In genomic region chr11:82845415-82846078, GRCm38 (mm10) we compare ENCODE assay signal across 7 mouse cellular contexts. TPM values are rescaled to one million over a fixed set of nuclear protein-coding genes. Genes with fewer than 3 reads are reported as not detected.
A peak's percentile ranks its signal among the peaks of the same experiment; 100 is the strongest.
DNase-seq lines count a peak whose midpoint lies in the region; ATAC-seq and TF ChIP-seq lines count a peak whose summit lies in the region.

No protein-coding gene starts in this region.

- H3K4me2 ChIP-seq in hindbrain, embryonic 15.5 days: peak overlapping the region; percentile 41
- peak overlapping the region; percentile 29 for H3K4me2 ChIP-seq in limb, embryonic 13.5 days (replicated peaks)
- H3K4me2 ChIP-seq in midbrain, embryonic 13.5 days (replicated peaks): peak overlapping the region; percentile 33

- H3K9me3 ChIP-seq in hindbrain, embryonic 15.5 days: no peaks in the 10 kb centered on the region
- H3K9me3 ChIP-seq in limb, embryonic 13.5 days: no peaks in the 10 kb centered on the region
- no peaks in the 10 kb centered on the region for H3K9me3 ChIP-seq in midbrain, embryonic 13.5 days

- H3K4me3 ChIP-seq in gastrocnemius, adult 2 months: peak overlapping the region; percentile 74
- H3K4me3 ChIP-seq in hindbrain, embryonic 15.5 days: peak overlapping the region; percentile 18; the same call in 1 of the 2 replicates
- peak overlapping the region; percentile 11 for H3K4me3 ChIP-seq in limb, embryonic 13.5 days
- peak overlapping the region; percentile 11; the same call in 1 of the 2 replicates for H3K4me3 ChIP-seq in midbrain, embryonic 13.5 days (replicated peaks)

- TF ChIP-seq CTCF in gastrocnemius, adult 2 months (IDR thresholded peaks at IDR 0.05): peak; percentile 44

- H3K27ac ChIP-seq in gastrocnemius, adult 2 months: peak overlapping the region; percentile 92
- H3K27ac ChIP-seq in hindbrain, embryonic 15.5 days (replicated peaks): no peak overlapping the region; the same call in 1 of the 2 replicates
- peak overlapping the region; percentile 8; the same call in 1 of the 2 replicates for H3K27ac ChIP-seq in limb, embryonic 13.5 days
- no peak overlapping the region for H3K27ac ChIP-seq in midbrain, embryonic 13.5 days

- H3K9ac ChIP-seq in hindbrain, embryonic 15.5 days: peak overlapping the region; percentile 9
- H3K9ac ChIP-seq in limb, embryonic 13.5 days: peak overlapping the region; percentile 8; the same call in 1 of the 2 replicates
- peak overlapping the region; percentile 24; the same call in 1 of the 2 replicates for H3K9ac ChIP-seq in midbrain, embryonic 13.5 days (replicated peaks)

- H3K36me3 ChIP-seq in hindbrain, embryonic 15.5 days: no peaks in the 10 kb centered on the region
- no peaks in the 10 kb centered on the region for H3K36me3 ChIP-seq in limb, embryonic 13.5 days
- H3K36me3 ChIP-seq in midbrain, embryonic 13.5 days: no peaks in the 10 kb centered on the region

- peak; percentile 60 to 63 for DNase-seq in adrenal gland, adult 18-20 months (ENCODE audit: low spot score in 2 of 2)
- peak; percentile 28 to 46 for DNase-seq in cerebellum, postnatal 14 days
- peak; percentile 88 for DNase-seq in gastrocnemius, adult 2 months
- DNase-seq in spleen, adult 18-20 months: peak; percentile 9 to 19

- 29% methylated on average over 16 of the region's 16 CpGs for WGBS in hindbrain, embryonic 15.5 days
- 33% methylated on average over 16 of the region's 16 CpGs for WGBS in limb, embryonic 13.5 days
- WGBS in midbrain, embryonic 13.5 days: 27% methylated on average over 16 of the region's 16 CpGs

- no peaks in the 10 kb centered on the region for H3K27me3 ChIP-seq in hindbrain, embryonic 15.5 days
- H3K27me3 ChIP-seq in limb, embryonic 13.5 days: no peaks in the 10 kb centered on the region
- H3K27me3 ChIP-seq in midbrain, embryonic 13.5 days: no peaks in the 10 kb centered on the region

- H3K4me1 ChIP-seq in hindbrain, embryonic 15.5 days (replicated peaks): peaks cover 14% of the 10 kb centered on the region
- peaks cover 40% of the 10 kb centered on the region for H3K4me1 ChIP-seq in limb, embryonic 13.5 days
- peaks cover 35% of the 10 kb centered on the region for H3K4me1 ChIP-seq in midbrain, embryonic 13.5 days (replicated peaks)

- ATAC-seq in hindbrain, embryonic 15.5 days (ENCODE audit: low FRiP score, low read depth): peak; percentile 54; the same call in 1 of the 2 replicates
- ATAC-seq in limb, embryonic 13.5 days (ENCODE audit: low FRiP score, low read depth): peak; percentile 73; the same call in 1 of the 2 replicates
- ATAC-seq in midbrain, embryonic 13.5 days: peak; percentile 75

- intact Hi-C loops in gastrocnemius, adult 2 months (cut with DNase I): loop anchor here (1.0 kb wide), 1 partner anchor 26 kb away; the partner anchor contains the start of gene Rffl

RNA-seq across cellular contexts. Expression of gene Rffl, which starts 25.5 kb away (rescaled TPM):
- total RNA-seq in adrenal gland, adult 18-20 months (2021): 1 to 10 TPM; 5.8 to 7.5 TPM
- total RNA-seq in gastrocnemius, adult 2 months (2021): 10 to 100 TPM in 1 of 2 experiments, 1 to 10 TPM in 1; 6.5 to 10.1 TPM
- 4.1 and 4.2 TPM in 2 replicates for polyA plus RNA-seq in hindbrain, embryonic 15.5 days (2015; fragmentation: Nextera tagmentation; extraction: Ambion mirVana)
- 12.3 and 14.7 TPM in 2 replicates for polyA plus RNA-seq in limb, embryonic 13.5 days (2015; fragmentation: Nextera tagmentation; extraction: Ambion mirVana)
- 4.5 and 5.9 TPM in 2 replicates for polyA plus RNA-seq in midbrain, embryonic 13.5 days (2015; fragmentation: Nextera tagmentation; extraction: Ambion mirVana)

RNA-seq across cellular contexts. Expression of gene Rad51d, which starts 44.9 kb away (rescaled TPM):
- 10 to 100 TPM; 10.3 to 11.8 TPM for total RNA-seq in adrenal gland, adult 18-20 months (2021)
- total RNA-seq in gastrocnemius, adult 2 months (2021): 1 to 10 TPM; 2.7 to 3.6 TPM
- polyA plus RNA-seq in hindbrain, embryonic 15.5 days (2015; fragmentation: Nextera tagmentation; extraction: Ambion mirVana): 10.7 and 12.3 TPM in 2 replicates
- 9.5 and 12.6 TPM in 2 replicates for polyA plus RNA-seq in limb, embryonic 13.5 days (2015; fragmentation: Nextera tagmentation; extraction: Ambion mirVana)
- polyA plus RNA-seq in midbrain, embryonic 13.5 days (2015; fragmentation: Nextera tagmentation; extraction: Ambion mirVana): 12.1 and 13.8 TPM in 2 replicates

RNA-seq across cellular contexts. Expression of gene Fndc8, which starts 46.4 kb away (rescaled TPM):
- under 1 TPM in 1 of 2 experiments, not detected in 1; 0.13 TPM for total RNA-seq in adrenal gland, adult 18-20 months (2021)
- not detected for total RNA-seq in gastrocnemius, adult 2 months (2021)
- polyA plus RNA-seq in hindbrain, embryonic 15.5 days (2015; fragmentation: Nextera tagmentation; extraction: Ambion mirVana): 0.82 and 0.98 TPM in 2 replicates
- polyA plus RNA-seq in limb, embryonic 13.5 days (2015; fragmentation: Nextera tagmentation; extraction: Ambion mirVana): 0.19 and 0.23 TPM in 2 replicates
- polyA plus RNA-seq in midbrain, embryonic 13.5 days (2015; fragmentation: Nextera tagmentation; extraction: Ambion mirVana): 0.48 and 0.62 TPM in 2 replicates

Comparison
In these comparisons a context has a peak if more than half of its experiments do, and no peak if none do; other contexts are left out.
1. DNase-seq: peak in every context shown above with its lines; median percentile 88 in gastrocnemius, adult 2 months; 62 in adrenal gland, adult 18-20 months; 37 in cerebellum, postnatal 14 days; 14 in spleen, adult 18-20 months.
2. H3K27ac ChIP-seq: peak in gastrocnemius, adult 2 months (single experiment) and limb, embryonic 13.5 days (single experiment); none in hindbrain, embryonic 15.5 days (single experiment) and midbrain, embryonic 13.5 days (single experiment).
3. H3K4me3 ChIP-seq: peak in every context shown above with its lines; median percentile 74 in gastrocnemius, adult 2 months; 18 in hindbrain, embryonic 15.5 days; 11 in limb, embryonic 13.5 days; 11 in midbrain, embryonic 13.5 days.
4. Peak in every context shown above with its lines, with median percentiles within 50 percentile points of each other: ATAC-seq, H3K4me2 ChIP-seq and H3K9ac ChIP-seq.